Mouse (Mus musculus): ENCODE results near the gene Unc13b.

DNA sequence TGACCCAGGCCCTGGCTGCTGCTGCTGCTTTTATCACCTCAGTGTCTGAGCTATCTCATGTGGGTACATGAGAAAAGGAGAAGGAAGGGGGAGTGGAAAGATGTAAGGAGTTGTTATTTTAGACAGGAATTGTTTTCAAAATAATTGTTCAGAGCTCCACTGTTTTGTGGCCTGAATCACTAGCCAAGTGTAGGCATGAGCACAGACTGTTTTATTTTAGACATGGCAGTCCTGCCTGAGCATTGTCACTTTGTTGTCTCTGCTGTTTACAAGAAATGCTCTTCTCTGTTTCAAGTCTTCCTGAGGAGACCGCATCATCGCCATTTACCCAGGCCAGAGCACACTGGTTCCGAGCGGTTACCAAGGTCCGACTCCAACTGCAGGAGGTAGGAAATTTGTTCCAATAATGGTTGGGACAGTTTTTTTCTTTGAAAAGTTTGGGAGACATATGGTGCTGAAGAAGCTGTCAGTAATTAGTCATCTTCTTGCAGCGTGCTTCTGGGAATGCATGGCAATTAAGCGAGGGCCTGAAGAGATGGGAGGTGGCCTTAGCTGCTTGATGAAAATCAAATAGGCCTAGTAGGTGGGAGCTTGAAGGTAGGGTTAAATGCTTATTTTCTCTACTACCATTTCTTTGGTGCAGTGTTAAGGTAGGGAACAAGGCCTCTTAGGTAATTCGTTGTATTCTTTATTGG, 123.9 kb downstream of the Unc13b start:
- no peak for TF ChIP-seq GATA1 (IDR thresholded peaks at IDR 0.05; ENCODE audit: borderline replicate concordance, low read length)
- TF ChIP-seq FLI1 (IDR thresholded peaks at IDR 0.05; ENCODE audit: low read length) = no peak
